Mouse (Mus musculus) left cerebral cortex, postnatal 25 days (tissue): ENCODE results near the gene Gm1993. TPM values are rescaled to one million over a fixed set of nuclear protein-coding genes. Genes with fewer than 3 reads are reported as not detected.
"Not testable (repeated sequence)": the region's sequence is repeated elsewhere in the genome, so short reads cannot be mapped to it uniquely, and the experiment has no call there.

Experiments
- DNase-seq, 2 experiments: peaks; one replicate each; pipeline ENCODE4 v3.0.0; 2022; ENCODE audit warnings: low spot score in 2 of 2, mixed read lengths in 1 of 2
- intact Hi-C: fragments of 180-260 bp; cut with DNase I; formaldehyde crosslinking; loops from one replicate; pipeline ENCODE4 v1.15.1; 2025
- total RNA-seq, 2 experiments: library from RNA; stranded (reverse); gene quantifications; 2 replicates each; pipeline ENCODE4 v1.2.3; 2021

Gene Gm1993
- not detected for total RNA-seq

DNA sequence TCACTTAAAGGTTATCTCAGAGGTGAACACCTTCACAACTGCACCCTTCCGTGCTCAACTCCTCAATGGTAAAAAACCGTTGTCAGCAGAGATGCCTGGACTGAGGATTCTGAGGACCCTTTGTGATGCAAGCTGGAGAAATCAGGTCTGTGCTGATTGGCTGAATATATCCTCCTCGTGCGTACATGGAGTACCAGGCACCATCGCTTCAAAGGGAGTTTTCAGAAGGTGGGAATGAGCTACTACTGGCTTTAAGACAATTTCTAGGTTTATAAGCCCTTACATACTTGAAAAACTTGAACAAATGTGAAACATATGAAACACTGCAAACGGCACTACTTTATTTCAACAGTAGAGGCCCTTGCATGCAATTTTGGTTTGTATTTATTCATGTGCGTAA, at the start of gene Gm1993:
Gene Gm1993, minus strand, starts transcription at position 101 of the 400 bp plus-strand sequence.
- intact Hi-C loops, DNase-seq: not testable (repeated sequence)
